Mouse (Mus musculus) cerebellum, adult 2 months (tissue): ENCODE data around the gene Zfp799.

Source experiments
- CTCF ChIP-seq: fragments of 200-500 bp; IDR thresholded peaks from 2 replicates; pipeline ENCODE4 v1.5.1; 2011; ENCODE audit warnings: low read depth, mild to moderate bottlenecking, control low read depth, low read length, moderate library complexity, borderline replicate concordance; ENCODE audit not compliant: insufficient read depth
- POLR2A ChIP-seq: fragments of 200-500 bp; IDR thresholded peaks from 2 replicates; pipeline ENCODE4 v1.6.1; 2011; ENCODE audit warnings: low read length, control low read depth, borderline replicate concordance; ENCODE audit not compliant: insufficient read depth

GRCm38 (mm10) chr17:32877471-32878171, 47.6 kb upstream of the Zfp799 start:
- TF ChIP-seq POLR2A: no peak
- TF ChIP-seq CTCF: no peak
